Mouse (Mus musculus) kidney, embryonic 14.5 days (tissue): ENCODE measurements around the gene Aplp2. TPM values are rescaled to one million over a fixed set of nuclear protein-coding genes. Genes with fewer than 3 reads are reported as not detected.
A peak's percentile ranks its signal among the peaks of the same experiment; 100 is the strongest.

Source experiments
- ATAC-seq: fragments of 200-750 bp; cut with Nextera tagmentation; 2 replicates; pipeline ENCODE4 v1.8.0; 2017; ENCODE audit warnings: moderate number of reproducible peaks, mild to moderate bottlenecking, moderate TSS enrichment, moderate library complexity; ENCODE audit not compliant: low FRiP score, low TSS enrichment
- H3K27ac ChIP-seq: fragments of 300-500 bp; sonication (generic); 2 replicates; pipeline ENCODE4 v1.5.1; 2014; ENCODE audit warnings: low read depth, mild to moderate bottlenecking, low read length, moderate library complexity, mixed read lengths
- H3K27me3 ChIP-seq: fragments of 300-500 bp; sonication (generic); 2 replicates; pipeline ENCODE4 v1.6.1; 2014; ENCODE audit warnings: mild to moderate bottlenecking, low read length; ENCODE audit not compliant: control insufficient read depth, insufficient read depth
- H3K36me3 ChIP-seq: fragments of 300-500 bp; sonication (generic); 2 replicates; pipeline ENCODE4 v1.6.1; 2014; ENCODE audit warnings: low read length, mixed read lengths; ENCODE audit not compliant: control insufficient read depth, insufficient read depth
- H3K4me1 ChIP-seq: fragments of 300-500 bp; sonication (generic); 2 replicates; pipeline ENCODE4 v1.6.1; 2014; ENCODE audit warnings: low read length, mixed read lengths; ENCODE audit not compliant: control insufficient read depth, insufficient read depth
- H3K4me2 ChIP-seq: fragments of 300-500 bp; sonication (generic); replicated peaks from 2 replicates; pipeline ENCODE4 v1.6.1; 2014; ENCODE audit warnings: low read depth, mild to moderate bottlenecking, low read length
- H3K4me3 ChIP-seq: fragments of 300-500 bp; sonication (generic); 2 replicates; pipeline ENCODE4 v1.5.1; 2014; ENCODE audit warnings: mild to moderate bottlenecking, low read length
- H3K9ac ChIP-seq: fragments of 300-500 bp; sonication (generic); 2 replicates; pipeline ENCODE4 v1.6.1; 2014; ENCODE audit warnings: low read depth, mild to moderate bottlenecking, low read length, moderate library complexity
- H3K9me3 ChIP-seq: fragments of 300-500 bp; sonication (generic); 2 replicates; pipeline ENCODE4 v1.6.1; 2016; ENCODE audit warnings: low read length; ENCODE audit not compliant: control insufficient read depth
- WGBS: fragments of 180-500 bp; shearing (Covaris S2); extraction: QIAGEN DNeasy Blood & Tissue Kit; methylation state at CpG from one replicate; pipeline ENCODE4 v1.1.7; 2014; 5-methylcytosine and 5-hydroxymethylcytosine counted together
- polyA plus RNA-seq: library from polyadenylated mRNA; unstranded; fragments of >200 nt; fragmentation: Nextera tagmentation; extraction: Ambion mirVana; gene quantifications from 2 replicates; pipeline ENCODE4 v1.2.1, GENCODE M21; 2014

Aplp2 gene
- polyA plus RNA-seq, 1 experiment from 2014 or later = 315 TPM

GRCm38 (mm10) chr9:31159910-31160309 is 51.7 kb downstream of the Aplp2 start:
- Histone ChIP-seq H3K9me3 (no peaks in the 10 kb centered on the region), H3K4me3 (no peak overlapping the region), H3K27ac (no peak overlapping the region), H3K4me2 (no peak overlapping the region), H3K4me1 (no peaks in the 10 kb centered on the region), H3K36me3 (peaks cover 90% of the 10 kb centered on the region), H3K27me3 (no peaks in the 10 kb centered on the region), H3K9ac (no peak overlapping the region)
- WGBS = 76% methylated on average over 4 of the region's 4 CpGs
- ATAC-seq = no peak

GRCm38 (mm10) chr9:31156594-31156993 is 55.0 kb downstream of the Aplp2 start:
- Histone ChIP-seq H3K9ac (no peak overlapping the region), H3K9me3 (no peaks in the 10 kb centered on the region), H3K36me3 (peaks cover 88% of the 10 kb centered on the region), H3K27ac (no peak overlapping the region), H3K4me3 (no peak overlapping the region), H3K4me1 (no peaks in the 10 kb centered on the region), H3K4me2 (no peak overlapping the region), H3K27me3 (no peaks in the 10 kb centered on the region)
- ATAC-seq = no peak
- WGBS = 90% methylated on average over 8 of the region's 8 CpGs

GRCm38 (mm10) chr9:31151050-31151449 is 60.6 kb downstream of the Aplp2 start:
- WGBS = 85% methylated on average over 2 of the region's 2 CpGs
- H3K9ac ChIP-seq = no peak overlapping the region

GRCm38 (mm10) chr9:31148135-31148534 is 63.5 kb downstream of the Aplp2 start:
- H3K4me3 ChIP-seq = no peak overlapping the region
- WGBS = 52% methylated on average over 7 of the region's 7 CpGs
- H3K4me1 ChIP-seq = no peaks in the 10 kb centered on the region
- no peak overlapping the region for H3K4me2 ChIP-seq
- no peaks in the 10 kb centered on the region for H3K9me3 ChIP-seq
- peaks cover 38% of the 10 kb centered on the region for H3K36me3 ChIP-seq
- no peak overlapping the region for H3K9ac ChIP-seq
- ATAC-seq = no peak
- H3K27ac ChIP-seq = no peak overlapping the region
- no peaks in the 10 kb centered on the region for H3K27me3 ChIP-seq

More at GRCm38 (mm10) chr9:31151050-31151449, 60.6 kb downstream of the Aplp2 start:
- no peak overlapping the region for H3K27ac ChIP-seq
- no peaks in the 10 kb centered on the region for H3K9me3 ChIP-seq
- no peak overlapping the region for H3K4me2 ChIP-seq
- H3K27me3 ChIP-seq = no peaks in the 10 kb centered on the region
- no peak for ATAC-seq
- peaks cover 62% of the 10 kb centered on the region for H3K36me3 ChIP-seq
- H3K4me1 ChIP-seq = no peaks in the 10 kb centered on the region
- H3K4me3 ChIP-seq = no peak overlapping the region

- Histone ChIP-seq H3K4me2 (no peak overlapping the region), H3K9me3 (no peaks in the 10 kb centered on the region), H3K4me3 (no peak overlapping the region), H3K4me1 (no peaks in the 10 kb centered on the region), H3K27ac (no peak overlapping the region), H3K27me3 (no peaks in the 10 kb centered on the region), H3K36me3 (peaks cover 20% of the 10 kb centered on the region), H3K9ac (no peak overlapping the region)
- WGBS = 65% methylated on average over 7 of the region's 7 CpGs
- ATAC-seq = no peak
Observed at GRCm38 (mm10) chr9:31145272-31145925, 66.2 kb downstream of the Aplp2 start.

GRCm38 (mm10) chr9:31142924-31143323 is 68.7 kb downstream of the Aplp2 start:
- no peaks in the 10 kb centered on the region for H3K9me3 ChIP-seq
- H3K9ac ChIP-seq = no peak overlapping the region
- H3K27ac ChIP-seq = no peak overlapping the region
- H3K4me1 ChIP-seq = no peaks in the 10 kb centered on the region
- no peaks in the 10 kb centered on the region for H3K27me3 ChIP-seq
- H3K36me3 ChIP-seq = no peaks in the 10 kb centered on the region; the same call in 1 of the 2 replicates
- no peak overlapping the region for H3K4me2 ChIP-seq
- H3K4me3 ChIP-seq = no peak overlapping the region
- 83% methylated on average over 1 of the region's 1 CpGs for WGBS
- ATAC-seq = no peak

- no peak overlapping the region for H3K9ac ChIP-seq
- H3K4me2 ChIP-seq = no peak overlapping the region
- ATAC-seq = no peak
- H3K4me3 ChIP-seq = no peak overlapping the region
- H3K9me3 ChIP-seq = no peaks in the 10 kb centered on the region
- 0 out of 2 replicates have a peak, but pooled peaks cover 13% of the 10 kb centered on the region for H3K4me1 ChIP-seq
- H3K27ac ChIP-seq = no peak overlapping the region
- H3K36me3 ChIP-seq = no peaks in the 10 kb centered on the region
- peaks cover 41% of the 10 kb centered on the region for H3K27me3 ChIP-seq
- WGBS = 78% methylated on average over 5 of the region's 5 CpGs
Observed at GRCm38 (mm10) chr9:31133131-31133530, 78.5 kb downstream of the Aplp2 start.

GRCm38 (mm10) chr9:31131205-31131968 is 80.2 kb downstream of the Aplp2 start, which contains the start of gene St14:
St14 (minus strand) TSS chr9:31131853.
- no peaks in the 10 kb centered on the region for H3K9me3 ChIP-seq
- WGBS = under 1% methylated on average over 73 of the region's 74 CpGs
- H3K4me3 ChIP-seq = peak within 1 kb of the TSS; percentile 57
- peak within 1 kb of the TSS; percentile 82 for H3K4me2 ChIP-seq
- ATAC-seq = peak; percentile 85
- H3K9ac ChIP-seq = peak within 1 kb of the TSS; percentile 58
- peaks cover 41% of the 10 kb centered on the region for H3K27me3 ChIP-seq
- H3K36me3 ChIP-seq = no peaks in the 10 kb centered on the region
- H3K27ac ChIP-seq = no peak within 1 kb of the TSS
- H3K4me1 ChIP-seq = 0 out of 2 replicates have a peak, but pooled peaks cover 13% of the 10 kb centered on the region
